Mouse (Mus musculus): ENCODE data around the gene Enpp5. TPM values are rescaled to one million over a fixed set of nuclear protein-coding genes. Genes with fewer than 3 reads are reported as not detected.

Gene Enpp5
- polyA plus RNA-seq, 1 experiment from 2014 or later, result 8.1 TPM

- ATAC-seq (replicated peaks; ENCODE audit: low FRiP score) (no peak), DNase-seq (ENCODE audit: low spot score) (no peak)
- Histone ChIP-seq H3K9ac (ENCODE audit: low read length) (no peak overlapping the region), H3K9me3 (ENCODE audit: control insufficient read depth, low read length) (no peaks in the 10 kb centered on the region), H3K27me3 (ENCODE audit: control insufficient read depth, insufficient read depth, low read length) (no peaks in the 10 kb centered on the region), H3K4me1 (replicated peaks; ENCODE audit: control insufficient read depth, insufficient read depth, low read length) (no peaks in the 10 kb centered on the region), H3K4me3 (ENCODE audit: low read depth, low read length) (no peak overlapping the region), H3K27ac (ENCODE audit: low read depth, low read length) (no peak overlapping the region), H3K4me2 (ENCODE audit: low read depth, low read length, severe bottlenecking) (no peak overlapping the region), H3K36me3 (ENCODE audit: control insufficient read depth, insufficient read depth, low read length) (no peaks in the 10 kb centered on the region)
- 79% methylated on average over 4 of the region's 4 CpGs for WGBS
Measured at GRCm38 (mm10) chr17:44053427-44053826, 25.2 kb upstream of the Enpp5 start.

- ATAC-seq (replicated peaks; ENCODE audit: low FRiP score), result no peak
- no peak overlapping the region for H3K4me3 ChIP-seq (ENCODE audit: low read depth, low read length)
- no peaks in the 10 kb centered on the region for H3K27me3 ChIP-seq (ENCODE audit: control insufficient read depth, insufficient read depth, low read length)
- DNase-seq (ENCODE audit: low spot score), result no peak
- no peak overlapping the region for H3K9ac ChIP-seq (ENCODE audit: low read length)
- no peaks in the 10 kb centered on the region for H3K9me3 ChIP-seq (ENCODE audit: control insufficient read depth, low read length)
- no peaks in the 10 kb centered on the region for H3K36me3 ChIP-seq (ENCODE audit: control insufficient read depth, insufficient read depth, low read length)
- H3K4me1 ChIP-seq (replicated peaks; ENCODE audit: control insufficient read depth, insufficient read depth, low read length), result no peaks in the 10 kb centered on the region
- no peak overlapping the region for H3K27ac ChIP-seq (ENCODE audit: low read depth, low read length)
- H3K4me2 ChIP-seq (ENCODE audit: low read depth, low read length, severe bottlenecking), result no peak overlapping the region
- 89% methylated on average over 1 of the region's 1 CpGs for WGBS
Measured at GRCm38 (mm10) chr17:44057123-44057522, 21.5 kb upstream of the Enpp5 start.

DNA sequence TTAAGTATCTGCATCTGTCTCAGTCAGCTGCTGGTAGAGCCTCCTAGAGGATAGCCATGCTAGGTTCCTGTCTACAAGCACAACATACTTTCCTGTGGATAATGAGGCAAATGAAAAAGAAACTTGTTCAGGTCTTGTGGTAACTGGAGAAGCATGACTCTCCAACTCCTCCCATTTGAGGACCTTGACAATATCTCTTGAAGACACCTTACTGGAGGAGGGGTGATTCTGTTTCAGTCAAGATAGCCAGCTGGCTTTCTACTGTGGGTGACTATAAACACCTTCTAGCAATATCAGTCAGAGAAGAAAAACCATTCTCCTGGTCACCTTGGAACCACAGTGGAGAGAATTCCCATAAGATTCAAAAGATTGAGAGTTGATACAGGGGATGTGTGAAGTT lies 20.5 kb upstream of the Enpp5 start:
- H3K4me3 ChIP-seq (ENCODE audit: low read depth, low read length), result no peak overlapping the region
- no peaks in the 10 kb centered on the region for H3K27me3 ChIP-seq (ENCODE audit: control insufficient read depth, insufficient read depth, low read length)
- H3K4me2 ChIP-seq (ENCODE audit: low read depth, low read length, severe bottlenecking), result no peak overlapping the region
- no peaks in the 10 kb centered on the region for H3K9me3 ChIP-seq (ENCODE audit: control insufficient read depth, low read length)
- ATAC-seq (replicated peaks; ENCODE audit: low FRiP score) (no peak), DNase-seq (ENCODE audit: low spot score) (no peak)
- H3K27ac ChIP-seq (ENCODE audit: low read depth, low read length), result no peak overlapping the region
- no peak overlapping the region for H3K9ac ChIP-seq (ENCODE audit: low read length)
- H3K4me1 ChIP-seq (replicated peaks; ENCODE audit: control insufficient read depth, insufficient read depth, low read length), result no peaks in the 10 kb centered on the region
- no peaks in the 10 kb centered on the region for H3K36me3 ChIP-seq (ENCODE audit: control insufficient read depth, insufficient read depth, low read length)

DNA sequence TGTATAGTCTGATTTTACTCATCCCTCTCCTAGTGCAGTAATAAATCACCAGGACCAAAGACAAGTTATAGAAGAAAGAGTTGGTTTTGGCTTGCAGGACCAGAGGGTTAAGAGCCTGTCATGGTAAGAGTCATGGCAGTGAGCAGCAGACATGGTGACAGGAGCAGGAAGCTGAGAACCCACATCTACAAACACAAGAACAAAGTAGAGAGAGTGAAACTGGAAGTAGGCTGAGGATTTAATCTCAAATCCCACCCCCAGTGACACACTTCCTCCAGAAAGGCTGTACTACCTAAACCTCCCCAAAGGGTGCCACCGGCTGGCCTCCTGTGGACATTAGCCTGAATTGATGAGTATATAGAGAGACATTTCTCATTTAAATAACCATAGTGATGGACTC lies 17.8 kb upstream of the Enpp5 start:
- H3K4me3 ChIP-seq (ENCODE audit: low read depth, low read length), result no peak overlapping the region
- no peak for ATAC-seq (replicated peaks; ENCODE audit: low FRiP score)
- H3K9me3 ChIP-seq (ENCODE audit: control insufficient read depth, low read length), result no peaks in the 10 kb centered on the region
- no peak overlapping the region for H3K9ac ChIP-seq (ENCODE audit: low read length)
- 93% methylated on average over 1 of the region's 1 CpGs for WGBS
- H3K4me1 ChIP-seq (replicated peaks; ENCODE audit: control insufficient read depth, insufficient read depth, low read length), result no peaks in the 10 kb centered on the region
- H3K27ac ChIP-seq (ENCODE audit: low read depth, low read length), result no peak overlapping the region
- H3K36me3 ChIP-seq (ENCODE audit: control insufficient read depth, insufficient read depth, low read length), result no peaks in the 10 kb centered on the region
- H3K4me2 ChIP-seq (ENCODE audit: low read depth, low read length, severe bottlenecking), result no peak overlapping the region
- no peaks in the 10 kb centered on the region for H3K27me3 ChIP-seq (ENCODE audit: control insufficient read depth, insufficient read depth, low read length)
- no peak for DNase-seq (ENCODE audit: low spot score)

DNA sequence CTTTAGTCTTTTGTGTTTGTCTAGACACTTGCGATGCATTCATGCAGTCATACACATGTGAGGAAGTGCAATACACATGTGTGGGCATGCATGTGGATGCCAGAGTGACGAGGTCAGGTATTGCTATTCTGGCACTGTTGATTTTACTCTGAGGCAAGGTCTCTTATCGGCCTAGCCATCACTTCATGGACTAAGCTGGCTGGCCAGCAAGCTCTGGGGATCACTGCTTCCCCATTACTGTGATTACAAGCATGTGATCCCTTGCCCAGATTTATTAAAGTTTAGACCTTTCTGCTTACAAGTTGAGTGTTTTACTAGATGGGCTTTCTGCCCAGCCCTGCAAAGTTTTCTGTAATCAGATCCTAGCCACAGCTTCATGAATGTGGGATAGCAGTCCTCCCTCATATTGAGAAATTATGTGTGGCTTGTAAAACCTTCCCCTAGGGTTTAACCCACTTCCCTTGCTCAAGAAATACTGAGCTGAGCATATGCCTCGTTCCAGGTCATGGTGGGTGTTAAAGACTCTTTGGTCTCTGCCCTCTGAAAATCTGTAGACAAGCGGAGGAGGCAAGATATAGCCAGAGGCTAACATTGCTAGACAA lies 17.2 kb upstream of the Enpp5 start:
- 82% methylated on average over 5 of the region's 5 CpGs for WGBS
- Histone ChIP-seq H3K9me3 (ENCODE audit: control insufficient read depth, low read length) (no peaks in the 10 kb centered on the region), H3K4me3 (ENCODE audit: low read depth, low read length) (no peak overlapping the region), H3K4me1 (replicated peaks; ENCODE audit: control insufficient read depth, insufficient read depth, low read length) (no peaks in the 10 kb centered on the region), H3K27ac (ENCODE audit: low read depth, low read length) (no peak overlapping the region), H3K27me3 (ENCODE audit: control insufficient read depth, insufficient read depth, low read length) (no peaks in the 10 kb centered on the region), H3K4me2 (ENCODE audit: low read depth, low read length, severe bottlenecking) (no peak overlapping the region), H3K36me3 (ENCODE audit: control insufficient read depth, insufficient read depth, low read length) (no peaks in the 10 kb centered on the region), H3K9ac (ENCODE audit: low read length) (no peak overlapping the region)
- ATAC-seq (replicated peaks; ENCODE audit: low FRiP score), result no peak
- DNase-seq (ENCODE audit: low spot score), result no peak

GRCm38 (mm10) chr17:44068876-44069275 lies 9.7 kb upstream of the Enpp5 start:
- Histone ChIP-seq H3K36me3 (ENCODE audit: control insufficient read depth, insufficient read depth, low read length) (no peaks in the 10 kb centered on the region), H3K27me3 (ENCODE audit: control insufficient read depth, insufficient read depth, low read length) (no peaks in the 10 kb centered on the region), H3K4me2 (ENCODE audit: low read depth, low read length, severe bottlenecking) (no peak overlapping the region), H3K4me3 (ENCODE audit: low read depth, low read length) (no peak overlapping the region), H3K9me3 (ENCODE audit: control insufficient read depth, low read length) (no peaks in the 10 kb centered on the region), H3K4me1 (replicated peaks; ENCODE audit: control insufficient read depth, insufficient read depth, low read length) (no peaks in the 10 kb centered on the region), H3K27ac (ENCODE audit: low read depth, low read length) (no peak overlapping the region), H3K9ac (ENCODE audit: low read length) (no peak overlapping the region)
- 83% methylated on average over 6 of the region's 6 CpGs for WGBS
- no peak for DNase-seq (ENCODE audit: low spot score)
- no peak for ATAC-seq (replicated peaks; ENCODE audit: low FRiP score)

- H3K9me3 ChIP-seq (ENCODE audit: control insufficient read depth, low read length), result no peaks in the 10 kb centered on the region
- H3K36me3 ChIP-seq (ENCODE audit: control insufficient read depth, insufficient read depth, low read length), result no peaks in the 10 kb centered on the region
- no peaks in the 10 kb centered on the region for H3K27me3 ChIP-seq (ENCODE audit: control insufficient read depth, insufficient read depth, low read length)
- H3K9ac ChIP-seq (ENCODE audit: low read length), result no peak overlapping the region
- H3K4me3 ChIP-seq (ENCODE audit: low read depth, low read length), result no peak overlapping the region
- no peak for DNase-seq (ENCODE audit: low spot score)
- no peak overlapping the region for H3K27ac ChIP-seq (ENCODE audit: low read depth, low read length)
- no peak overlapping the region for H3K4me2 ChIP-seq (ENCODE audit: low read depth, low read length, severe bottlenecking)
- no peak for ATAC-seq (replicated peaks; ENCODE audit: low FRiP score)
- no peaks in the 10 kb centered on the region for H3K4me1 ChIP-seq (replicated peaks; ENCODE audit: control insufficient read depth, insufficient read depth, low read length)
Measured at GRCm38 (mm10) chr17:44071680-44072079, 6.9 kb upstream of the Enpp5 start.

- no peak overlapping the region for H3K9ac ChIP-seq (ENCODE audit: low read length)
- no peak overlapping the region for H3K27ac ChIP-seq (ENCODE audit: low read depth, low read length)
- WGBS, result 82% methylated on average over 3 of the region's 3 CpGs
- no peaks in the 10 kb centered on the region for H3K27me3 ChIP-seq (ENCODE audit: control insufficient read depth, insufficient read depth, low read length)
- ATAC-seq (replicated peaks; ENCODE audit: low FRiP score) (no peak), DNase-seq (ENCODE audit: low spot score) (no peak)
- H3K4me3 ChIP-seq (ENCODE audit: low read depth, low read length), result no peak overlapping the region
- no peak overlapping the region for H3K4me2 ChIP-seq (ENCODE audit: low read depth, low read length, severe bottlenecking)
- no peaks in the 10 kb centered on the region for H3K36me3 ChIP-seq (ENCODE audit: control insufficient read depth, insufficient read depth, low read length)
- no peaks in the 10 kb centered on the region for H3K4me1 ChIP-seq (replicated peaks; ENCODE audit: control insufficient read depth, insufficient read depth, low read length)
- no peaks in the 10 kb centered on the region for H3K9me3 ChIP-seq (ENCODE audit: control insufficient read depth, low read length)
Measured at GRCm38 (mm10) chr17:44075601-44076000, 3.0 kb upstream of the Enpp5 start.

- Histone ChIP-seq H3K4me2 (ENCODE audit: low read depth, low read length, severe bottlenecking) (no peak overlapping the region), H3K4me1 (replicated peaks; ENCODE audit: control insufficient read depth, insufficient read depth, low read length) (no peaks in the 10 kb centered on the region), H3K27me3 (ENCODE audit: control insufficient read depth, insufficient read depth, low read length) (no peaks in the 10 kb centered on the region), H3K27ac (ENCODE audit: low read depth, low read length) (no peak overlapping the region), H3K9me3 (ENCODE audit: control insufficient read depth, low read length) (no peaks in the 10 kb centered on the region), H3K4me3 (ENCODE audit: low read depth, low read length) (no peak overlapping the region), H3K9ac (ENCODE audit: low read length) (no peak overlapping the region), H3K36me3 (ENCODE audit: control insufficient read depth, insufficient read depth, low read length) (no peaks in the 10 kb centered on the region)
- ATAC-seq (replicated peaks; ENCODE audit: low FRiP score), result no peak
- 60% methylated on average over 6 of the region's 6 CpGs for WGBS
- peak; percentile 55 for DNase-seq (ENCODE audit: low spot score)
Measured at GRCm38 (mm10) chr17:44076051-44076680, 2.4 kb upstream of the Enpp5 start.

Measured in forebrain, embryonic 11.5 days (tissue).